Mouse (Mus musculus) right cerebral cortex, postnatal 25 days (tissue): Measurements from ENCODE around the gene C1qtnf7.

Experiments used
- DNase-seq: peaks from one replicate; pipeline ENCODE4 v3.0.0; 2022

C1qtnf7 gene

GRCm38 (mm10) chr5:43625407-43625806 is 110.1 kb downstream of the C1qtnf7 start:
- DNase-seq: no peak

- DNase-seq: no peak
Observed at GRCm38 (mm10) chr5:43634071-43634601, 118.8 kb downstream of the C1qtnf7 start.

GRCm38 (mm10) chr5:43634602-43635081 is 119.3 kb downstream of the C1qtnf7 start:
- peak; percentile 63 for DNase-seq

GRCm38 (mm10) chr5:43645020-43645419 is 129.7 kb downstream of the C1qtnf7 start:
- DNase-seq: no peak

GRCm38 (mm10) chr5:43647098-43647774 is 131.9 kb downstream of the C1qtnf7 start:
- DNase-seq: no peak

GRCm38 (mm10) chr5:43661498-43661897 is 146.2 kb downstream of the C1qtnf7 start:
- no peak for DNase-seq

- DNase-seq: peak; percentile 47
Observed at GRCm38 (mm10) chr5:43661997-43662961, 146.9 kb downstream of the C1qtnf7 start, which contains the start of gene Cc2d2a. Gene Cc2d2a (plus strand): TSS chr5:43662346.

GRCm38 (mm10) chr5:43663531-43663930 is 148.2 kb downstream of the C1qtnf7 start:
- DNase-seq: no peak

GRCm38 (mm10) chr5:43665144-43665543 is 149.8 kb downstream of the C1qtnf7 start:
- no peak for DNase-seq
